Mouse (Mus musculus): Measurements from ENCODE around the gene Gm13691. TPM values are rescaled to one million over a fixed set of nuclear protein-coding genes. Genes with fewer than 3 reads are reported as not detected.

Gene Gm13691
- total RNA-seq, 2 experiments from 2014 or later: not detected

- no peak for ATAC-seq (replicated peaks; ENCODE audit: low FRiP score, poor library complexity, severe bottlenecking)
Measured at GRCm38 (mm10) chr2:84023319-84023718, 33.0 kb downstream of the Gm13691 start.

GRCm38 (mm10) chr2:84025217-84025616, 34.9 kb downstream of the Gm13691 start:
- no peak for ATAC-seq (replicated peaks; ENCODE audit: low FRiP score, poor library complexity, severe bottlenecking)

GRCm38 (mm10) chr2:84032505-84032904, 42.2 kb downstream of the Gm13691 start:
- ATAC-seq (replicated peaks; ENCODE audit: low FRiP score, poor library complexity, severe bottlenecking): no peak

- ATAC-seq (replicated peaks; ENCODE audit: low FRiP score, poor library complexity, severe bottlenecking): no peak
Measured at GRCm38 (mm10) chr2:84035997-84036396, 45.6 kb downstream of the Gm13691 start.

- ATAC-seq (replicated peaks; ENCODE audit: low FRiP score, poor library complexity, severe bottlenecking): peak; percentile 65
Measured at GRCm38 (mm10) chr2:84037304-84037703, 47.0 kb downstream of the Gm13691 start.

- peak; percentile 63; the same call in 1 of the 2 replicates for ATAC-seq (replicated peaks; ENCODE audit: low FRiP score, poor library complexity, severe bottlenecking)
Measured at GRCm38 (mm10) chr2:84037943-84038342, 47.6 kb downstream of the Gm13691 start.

- no peak for ATAC-seq (replicated peaks; ENCODE audit: low FRiP score, poor library complexity, severe bottlenecking)
Measured at GRCm38 (mm10) chr2:84039277-84039676, 48.9 kb downstream of the Gm13691 start.

Other genes starting within 250 kb of the Gm13691 start
- not detected in 2 replicates for gene Fam171b, start 177.9 kb upstream of the Gm13691 start, total RNA-seq (2015; ENCODE audit: low replicate concordance)
- gene Fam171b, start 177.9 kb upstream of the Gm13691 start, total RNA-seq (2017; ENCODE audit: low replicate concordance): not detected in 2 replicates
- gene Zswim2, start 49.3 kb upstream of the Gm13691 start, total RNA-seq (2015; ENCODE audit: low replicate concordance): not detected in 2 replicates
- gene Zswim2, start 49.3 kb upstream of the Gm13691 start, total RNA-seq (2017; ENCODE audit: low replicate concordance): not detected in 2 replicates
- gene Gm13698, start 34.9 kb upstream of the Gm13691 start, total RNA-seq (2015; ENCODE audit: low replicate concordance): not detected in 2 replicates
- 0.42 TPM in 1 of 2 replicates, not detected in the other for gene Gm13698, start 34.9 kb upstream of the Gm13691 start, total RNA-seq (2017; ENCODE audit: low replicate concordance)
- gene Gm13693, start 29.1 kb upstream of the Gm13691 start, total RNA-seq (2015; ENCODE audit: low replicate concordance): not detected in 2 replicates
- 0.42 TPM in 1 of 2 replicates, not detected in the other for gene Gm13693, start 29.1 kb upstream of the Gm13691 start, total RNA-seq (2017; ENCODE audit: low replicate concordance)
- gene Gm13695, start 23.2 kb upstream of the Gm13691 start, total RNA-seq (2015; ENCODE audit: low replicate concordance): not detected in 2 replicates
- gene Gm13695, start 23.2 kb upstream of the Gm13691 start, total RNA-seq (2017; ENCODE audit: low replicate concordance): 0.42 TPM in 1 of 2 replicates, not detected in the other
- gene Gm13696, start 17.4 kb upstream of the Gm13691 start, total RNA-seq (2015; ENCODE audit: low replicate concordance): not detected in 2 replicates
- 0.42 TPM in 1 of 2 replicates, not detected in the other for gene Gm13696, start 17.4 kb upstream of the Gm13691 start, total RNA-seq (2017; ENCODE audit: low replicate concordance)
- gene Gm13694, start 11.6 kb upstream of the Gm13691 start, total RNA-seq (2015; ENCODE audit: low replicate concordance): not detected in 2 replicates
- gene Gm13694, start 11.6 kb upstream of the Gm13691 start, total RNA-seq (2017; ENCODE audit: low replicate concordance): 0.42 TPM in 1 of 2 replicates, not detected in the other
- not detected in 2 replicates for gene Gm13697, start 5.8 kb upstream of the Gm13691 start, total RNA-seq (2015; ENCODE audit: low replicate concordance)
- 0.42 TPM in 1 of 2 replicates, not detected in the other for gene Gm13697, start 5.8 kb upstream of the Gm13691 start, total RNA-seq (2017; ENCODE audit: low replicate concordance)

Measured in erythroblast, adult 5-6 weeks (primary cell).